Mouse (Mus musculus) naive thymus-derived CD4-positive, alpha-beta T cell, adult 2 months (primary cell): ENCODE data around the gene Ccdc167.

Experiments
- DNase-seq: peaks from one replicate; pipeline ENCODE4 v3.0.0-alpha.2; 2011; ENCODE audit warnings: low read depth

The Ccdc167 gene

GRCm38 (mm10) chr17:29716732-29717445, at the start of gene Ccdc167:
Gene Ccdc167 (minus strand): TSS chr17:29717044.
- DNase-seq: peak; percentile 99

GRCm38 (mm10) chr17:29765380-29765779, 48.5 kb upstream of the Ccdc167 start:
- no peak for DNase-seq

- peak; percentile 86 for DNase-seq
These were observed 45.7 kb upstream of the Ccdc167 start for GRCm38 (mm10) chr17:29762551-29762950.

- no peak for DNase-seq
These were observed 45.1 kb upstream of the Ccdc167 start for GRCm38 (mm10) chr17:29761938-29762337.

GRCm38 (mm10) chr17:29760404-29761375, 43.8 kb upstream of the Ccdc167 start:
- DNase-seq: no peak

GRCm38 (mm10) chr17:29759963-29760362, 43.1 kb upstream of the Ccdc167 start:
- no peak for DNase-seq

- no peak for DNase-seq
These were observed 39.5 kb upstream of the Ccdc167 start for GRCm38 (mm10) chr17:29756381-29756780.

- DNase-seq: no peak
These were observed 37.7 kb upstream of the Ccdc167 start for GRCm38 (mm10) chr17:29754510-29754909.

- DNase-seq: no peak
These were observed 30.6 kb upstream of the Ccdc167 start for GRCm38 (mm10) chr17:29747466-29747865.

- DNase-seq: no peak
These were observed 21.3 kb upstream of the Ccdc167 start for GRCm38 (mm10) chr17:29737849-29738804.

GRCm38 (mm10) chr17:29736448-29737014, 19.7 kb upstream of the Ccdc167 start:
- no peak for DNase-seq

- DNase-seq: no peak
These were observed 15.7 kb upstream of the Ccdc167 start for GRCm38 (mm10) chr17:29732522-29732921.

- DNase-seq: no peak
These were observed 15.1 kb upstream of the Ccdc167 start for GRCm38 (mm10) chr17:29731953-29732325.

- no peak for DNase-seq
These were observed 14.6 kb upstream of the Ccdc167 start for GRCm38 (mm10) chr17:29731266-29731952.

GRCm38 (mm10) chr17:29730510-29731265, 13.8 kb upstream of the Ccdc167 start:
- DNase-seq: no peak

GRCm38 (mm10) chr17:29728082-29728481, 11.2 kb upstream of the Ccdc167 start:
- peak; percentile 32 for DNase-seq

GRCm38 (mm10) chr17:29725027-29725620, 8.3 kb upstream of the Ccdc167 start:
- DNase-seq: no peak

GRCm38 (mm10) chr17:29724610-29725009, 7.8 kb upstream of the Ccdc167 start:
- DNase-seq: no peak

GRCm38 (mm10) chr17:29720755-29721365, 4.0 kb upstream of the Ccdc167 start:
- DNase-seq: no peak
